19 mouse cellular contexts compared by ENCODE assay signal in the genomic region with DNA sequence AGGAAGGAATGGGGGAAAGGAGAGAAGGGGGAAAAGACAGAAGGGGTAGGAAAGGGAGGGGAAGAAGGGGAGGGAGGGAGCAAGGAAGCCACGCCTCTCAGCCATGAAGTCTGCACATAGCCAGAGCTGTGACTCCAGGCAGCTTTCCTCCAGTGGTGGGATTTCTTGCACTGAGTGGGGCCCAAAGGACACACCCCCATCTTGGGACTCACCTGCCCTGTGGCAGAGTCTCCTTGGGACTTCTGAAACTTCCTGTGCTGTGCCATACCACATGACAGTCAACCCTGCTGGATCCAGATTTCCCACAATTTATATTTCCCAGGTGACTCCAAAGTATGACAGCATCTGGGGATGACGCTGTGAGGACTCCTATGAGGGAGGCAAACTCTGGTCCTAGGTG.
A peak's percentile ranks its signal among the peaks of the same experiment; 100 is the strongest.
DNase-seq lines count a peak whose midpoint lies in the region; ATAC-seq lines count a peak whose summit lies in the region.
"Had no signal": no experiment of that assay in that cellular context is flagged by ENCODE, and none has a peak within 500 bp of the region (broad histone marks: within the 10 kb centered on the region; RNA-seq: fewer than 3 reads in every experiment).

No protein-coding gene starts in this region.

- no peak for DNase-seq in forebrain, embryonic 10.5 days (ENCODE audit: extremely low spot score, low spot score)
- DNase-seq in hindbrain, embryonic 11.5 days (ENCODE audit: low spot score) = no peak
- DNase-seq in cerebellum, adult 8-10 months = no peak
- DNase-seq: adrenal gland, postnatal 10 days; cerebellum, adult 11 months; cerebellum, adult 9-10 months; cerebellum, postnatal 25 days; forebrain, postnatal 0 days; gastrocnemius, postnatal 14 days; heart, adult 2 months; heart, postnatal 36 days had no signal

- no peak overlapping the region for H3K4me3 ChIP-seq in forebrain, embryonic 10.5 days
- no peak overlapping the region for H3K4me3 ChIP-seq in forebrain, embryonic 15.5 days
- H3K4me3 ChIP-seq in hindbrain, embryonic 13.5 days = no peak overlapping the region
- no peak overlapping the region for H3K4me3 ChIP-seq in hindbrain, embryonic 11.5 days (ENCODE audit: low read depth, low read length)
- no peak overlapping the region for H3K4me3 ChIP-seq in midbrain, embryonic 15.5 days
- H3K4me3 ChIP-seq in midbrain, embryonic 13.5 days (replicated peaks) = no peak overlapping the region
- no peak overlapping the region for H3K4me3 ChIP-seq in embryonic facial prominence, embryonic 15.5 days (replicated peaks)
- H3K4me3 ChIP-seq: forebrain, embryonic 12.5 days; heart, adult 2 months; heart, embryonic 13.5 days had no signal

- H3K27me3 ChIP-seq in forebrain, embryonic 10.5 days (ENCODE audit: poor library complexity, severe bottlenecking) = no peaks in the 10 kb centered on the region
- H3K27me3 ChIP-seq in forebrain, embryonic 15.5 days = no peaks in the 10 kb centered on the region
- H3K27me3 ChIP-seq in hindbrain, embryonic 13.5 days = no peaks in the 10 kb centered on the region
- no peaks in the 10 kb centered on the region for H3K27me3 ChIP-seq in hindbrain, embryonic 11.5 days (ENCODE audit: control insufficient read depth, insufficient read depth, low read length)
- no peaks in the 10 kb centered on the region for H3K27me3 ChIP-seq in midbrain, embryonic 15.5 days (replicated peaks)
- no peaks in the 10 kb centered on the region for H3K27me3 ChIP-seq in midbrain, embryonic 13.5 days
- no peaks in the 10 kb centered on the region for H3K27me3 ChIP-seq in embryonic facial prominence, embryonic 15.5 days
- H3K27me3 ChIP-seq: forebrain, embryonic 12.5 days had no signal

- H3K4me1 ChIP-seq in forebrain, embryonic 10.5 days = peaks cover 26% of the 10 kb centered on the region
- no peaks in the 10 kb centered on the region; the same call in 1 of the 2 replicates for H3K4me1 ChIP-seq in forebrain, embryonic 15.5 days
- peaks cover 54% of the 10 kb centered on the region for H3K4me1 ChIP-seq in hindbrain, embryonic 13.5 days (replicated peaks)
- no peaks in the 10 kb centered on the region for H3K4me1 ChIP-seq in hindbrain, embryonic 11.5 days (replicated peaks; ENCODE audit: control insufficient read depth, insufficient read depth, low read length)
- H3K4me1 ChIP-seq in midbrain, embryonic 15.5 days = peaks cover 21% of the 10 kb centered on the region
- peaks cover 24% of the 10 kb centered on the region for H3K4me1 ChIP-seq in midbrain, embryonic 13.5 days (replicated peaks)
- no peaks in the 10 kb centered on the region for H3K4me1 ChIP-seq in embryonic facial prominence, embryonic 15.5 days
- H3K4me1 ChIP-seq: heart, embryonic 13.5 days had no signal

- peaks cover under 1% of the 10 kb centered on the region; the same call in 1 of the 2 replicates for H3K9me3 ChIP-seq in forebrain, embryonic 10.5 days
- H3K9me3 ChIP-seq in forebrain, embryonic 15.5 days = no peaks in the 10 kb centered on the region
- 0 out of 2 replicates have a peak, but pooled peaks cover 2% of the 10 kb centered on the region for H3K9me3 ChIP-seq in hindbrain, embryonic 13.5 days
- no peaks in the 10 kb centered on the region for H3K9me3 ChIP-seq in hindbrain, embryonic 11.5 days (ENCODE audit: control insufficient read depth, low read length)
- no peaks in the 10 kb centered on the region for H3K9me3 ChIP-seq in midbrain, embryonic 15.5 days
- no peaks in the 10 kb centered on the region for H3K9me3 ChIP-seq in midbrain, embryonic 13.5 days
- H3K9me3 ChIP-seq in embryonic facial prominence, embryonic 15.5 days (replicated peaks) = no peaks in the 10 kb centered on the region
- H3K9me3 ChIP-seq: forebrain, embryonic 12.5 days; heart, embryonic 13.5 days had no signal

- 52% methylated on average over 2 of the region's 2 CpGs for WGBS in forebrain, embryonic 10.5 days
- 39% methylated on average over 2 of the region's 2 CpGs for WGBS in forebrain, embryonic 15.5 days
- WGBS in hindbrain, embryonic 13.5 days = 72% methylated on average over 2 of the region's 2 CpGs
- WGBS in hindbrain, embryonic 11.5 days = 71% methylated on average over 2 of the region's 2 CpGs
- 46% methylated on average over 2 of the region's 2 CpGs for WGBS in midbrain, embryonic 15.5 days
- 49% methylated on average over 2 of the region's 2 CpGs for WGBS in midbrain, embryonic 13.5 days
- 59% methylated on average over 2 of the region's 2 CpGs for WGBS in embryonic facial prominence, embryonic 15.5 days

- H3K27ac ChIP-seq in forebrain, embryonic 10.5 days = peak overlapping the region; percentile 26; the same call in 1 of the 2 replicates
- H3K27ac ChIP-seq in forebrain, embryonic 15.5 days (replicated peaks) = no peak overlapping the region
- no peak overlapping the region for H3K27ac ChIP-seq in hindbrain, embryonic 13.5 days
- no peak overlapping the region for H3K27ac ChIP-seq in hindbrain, embryonic 11.5 days (ENCODE audit: low read depth, low read length)
- no peak overlapping the region for H3K27ac ChIP-seq in midbrain, embryonic 15.5 days
- no peak overlapping the region for H3K27ac ChIP-seq in midbrain, embryonic 13.5 days
- H3K27ac ChIP-seq in embryonic facial prominence, embryonic 15.5 days (replicated peaks) = no peak overlapping the region
- H3K27ac ChIP-seq: forebrain, embryonic 12.5 days; heart, adult 2 months; heart, embryonic 13.5 days had no signal

- no peak overlapping the region for H3K9ac ChIP-seq in forebrain, embryonic 15.5 days (replicated peaks)
- H3K9ac ChIP-seq in hindbrain, embryonic 13.5 days = no peak overlapping the region
- H3K9ac ChIP-seq in hindbrain, embryonic 11.5 days (ENCODE audit: low read depth, low read length) = no peak overlapping the region
- no peak overlapping the region for H3K9ac ChIP-seq in midbrain, embryonic 15.5 days
- H3K9ac ChIP-seq in midbrain, embryonic 13.5 days (replicated peaks) = no peak overlapping the region
- no peak overlapping the region for H3K9ac ChIP-seq in embryonic facial prominence, embryonic 15.5 days
- H3K9ac ChIP-seq: forebrain, embryonic 12.5 days; forebrain, postnatal 0 days; heart, embryonic 13.5 days had no signal

- no peaks in the 10 kb centered on the region for H3K36me3 ChIP-seq in forebrain, embryonic 10.5 days (replicated peaks)
- H3K36me3 ChIP-seq in forebrain, embryonic 15.5 days = no peaks in the 10 kb centered on the region
- H3K36me3 ChIP-seq in hindbrain, embryonic 13.5 days = no peaks in the 10 kb centered on the region
- H3K36me3 ChIP-seq in hindbrain, embryonic 11.5 days (ENCODE audit: control insufficient read depth, insufficient read depth, low read length) = no peaks in the 10 kb centered on the region
- no peaks in the 10 kb centered on the region for H3K36me3 ChIP-seq in midbrain, embryonic 15.5 days (replicated peaks)
- no peaks in the 10 kb centered on the region for H3K36me3 ChIP-seq in midbrain, embryonic 13.5 days
- no peaks in the 10 kb centered on the region for H3K36me3 ChIP-seq in embryonic facial prominence, embryonic 15.5 days
- H3K36me3 ChIP-seq: forebrain, embryonic 12.5 days; heart, embryonic 13.5 days had no signal

- no peak; the same call in 1 of the 2 replicates for ATAC-seq in forebrain, embryonic 15.5 days (replicated peaks)
- 0 out of 2 replicates have a peak, but pooled peaks have one; percentile 22 for ATAC-seq in hindbrain, embryonic 13.5 days (ENCODE audit: low FRiP score)
- no peak for ATAC-seq in hindbrain, embryonic 11.5 days (ENCODE audit: low FRiP score)
- ATAC-seq in midbrain, embryonic 15.5 days (replicated peaks) = 0 out of 2 replicates have a peak, but pooled peaks have one; percentile 12
- no peak for ATAC-seq in midbrain, embryonic 13.5 days
- ATAC-seq in embryonic facial prominence, embryonic 15.5 days (ENCODE audit: insufficient number of reproducible peaks, low FRiP score, low TSS enrichment, low read depth) = 0 out of 2 replicates have a peak, but pooled peaks have one; percentile 54
- ATAC-seq: forebrain, postnatal 0 days; hindbrain, embryonic 16.5 days had no signal

- no peak overlapping the region for H3K4me2 ChIP-seq in forebrain, embryonic 15.5 days (replicated peaks)
- H3K4me2 ChIP-seq in hindbrain, embryonic 13.5 days = no peak overlapping the region
- H3K4me2 ChIP-seq in hindbrain, embryonic 11.5 days (replicated peaks; ENCODE audit: low read depth, low read length) = no peak overlapping the region
- no peak overlapping the region for H3K4me2 ChIP-seq in midbrain, embryonic 15.5 days
- H3K4me2 ChIP-seq in midbrain, embryonic 13.5 days (replicated peaks) = no peak overlapping the region
- H3K4me2 ChIP-seq in embryonic facial prominence, embryonic 15.5 days (replicated peaks) = no peak overlapping the region
- H3K4me2 ChIP-seq: forebrain, embryonic 12.5 days; heart, embryonic 13.5 days had no signal

Comparison
In these comparisons a context has a peak if more than half of its experiments do, and no peak if none do; other contexts are left out.
1. ATAC-seq: peak in hindbrain, embryonic 13.5 days (single experiment), midbrain, embryonic 15.5 days (single experiment) and embryonic facial prominence, embryonic 15.5 days (single experiment); none in forebrain, embryonic 15.5 days (single experiment), hindbrain, embryonic 11.5 days (single experiment) and midbrain, embryonic 13.5 days (single experiment).